Mouse (Mus musculus): ENCODE data around the gene Gm7735. TPM values are rescaled to one million over a fixed set of nuclear protein-coding genes. Genes with fewer than 3 reads are reported as not detected.
"Not testable (repeated sequence)": the region's sequence is repeated elsewhere in the genome, so short reads cannot be mapped to it uniquely, and the experiment has no call there.

Gm7735 gene
- total RNA-seq (2014; rRNA removed) (not detected in 2 replicates), polyA plus RNA-seq (2015; fragmentation: Nextera tagmentation; extraction: Ambion mirVana) (not detected in 2 replicates)

GRCm38 (mm10) chr16:89169190-89169589 is at the start of gene Gm7735:
Gm7735 (plus strand) TSS chr16:89169490.
- not testable (repeated sequence) for H3K9ac ChIP-seq (replicated peaks; ENCODE audit: low read length); H3K9me3 ChIP-seq (ENCODE audit: low read length); H3K27me3 ChIP-seq (ENCODE audit: insufficient read depth, low read length); H3K27ac ChIP-seq; H3K36me3 ChIP-seq (ENCODE audit: insufficient read depth, low read length); H3K4me2 ChIP-seq (ENCODE audit: low read depth, low read length); H3K4me3 ChIP-seq (ENCODE audit: low read length); DNase-seq (ENCODE audit: low spot score); H3K4me1 ChIP-seq (ENCODE audit: insufficient read depth, low read length); ATAC-seq

DNA sequence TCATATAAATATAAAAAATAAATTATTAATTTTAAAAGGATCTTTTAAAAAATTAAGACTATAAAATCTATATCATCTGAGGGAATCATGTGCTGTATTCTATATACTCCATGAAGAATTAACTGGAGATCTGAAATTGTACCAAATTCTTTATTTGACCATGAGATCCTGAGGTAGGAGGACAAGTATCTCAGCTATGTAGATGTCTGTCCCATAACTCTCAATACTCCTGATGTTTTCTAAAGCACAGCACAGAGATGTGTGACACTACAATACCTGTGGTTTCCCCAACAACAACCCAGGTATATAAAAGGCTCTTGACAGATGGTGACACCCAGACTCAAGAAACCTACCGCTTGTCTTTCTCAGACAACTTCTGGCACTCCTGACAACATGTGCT is 28.7 kb upstream of the Gm7735 start, which contains the start of gene Gm6358:
Gene Gm6358, plus strand, starts transcription at position 301 of the 400 bp plus-strand sequence.
- H3K9ac ChIP-seq (replicated peaks; ENCODE audit: low read length), result no peak within 1 kb of the TSS
- 100% methylated on average over 1 of the region's 1 CpGs for WGBS
- H3K4me3 ChIP-seq (ENCODE audit: low read length), result no peak within 1 kb of the TSS
- H3K4me2 ChIP-seq (ENCODE audit: low read depth, low read length), result no peak within 1 kb of the TSS
- H3K27ac ChIP-seq, result no peak within 1 kb of the TSS
- ATAC-seq (no peak), DNase-seq (ENCODE audit: low spot score) (no peak)
- no peaks in the 10 kb centered on the region for H3K36me3 ChIP-seq (ENCODE audit: insufficient read depth, low read length)
- no peaks in the 10 kb centered on the region for H3K9me3 ChIP-seq (ENCODE audit: low read length)
- no peak for TF ChIP-seq CTCF (IDR thresholded peaks at IDR 0.05; ENCODE audit: low read depth)
- no peaks in the 10 kb centered on the region for H3K4me1 ChIP-seq (ENCODE audit: insufficient read depth, low read length)
- no peaks in the 10 kb centered on the region for H3K27me3 ChIP-seq (ENCODE audit: insufficient read depth, low read length)

- no peak for TF ChIP-seq CTCF (IDR thresholded peaks at IDR 0.05; ENCODE audit: low read depth)
- DNase-seq (ENCODE audit: low spot score) (no peak), ATAC-seq (no peak)
- 95% methylated on average over 1 of the region's 1 CpGs for WGBS
- no peaks in the 10 kb centered on the region for H3K9me3 ChIP-seq (ENCODE audit: low read length)
- no peaks in the 10 kb centered on the region for H3K27me3 ChIP-seq (ENCODE audit: insufficient read depth, low read length)
- H3K36me3 ChIP-seq (ENCODE audit: insufficient read depth, low read length), result no peaks in the 10 kb centered on the region
- H3K4me1 ChIP-seq (ENCODE audit: insufficient read depth, low read length), result no peaks in the 10 kb centered on the region
- H3K4me2 ChIP-seq (ENCODE audit: low read depth, low read length), result no peak within 1 kb of the TSS
- H3K27ac ChIP-seq, result no peak within 1 kb of the TSS
- no peak within 1 kb of the TSS for H3K4me3 ChIP-seq (ENCODE audit: low read length)
- no peak within 1 kb of the TSS for H3K9ac ChIP-seq (replicated peaks; ENCODE audit: low read length)
These were observed 18.5 kb upstream of the Gm7735 start, which contains the start of gene Gm10061 for GRCm38 (mm10) chr16:89150786-89151185. Gm10061 (plus strand) TSS chr16:89151086.

- Histone ChIP-seq H3K36me3 (ENCODE audit: insufficient read depth, low read length) (no peaks in the 10 kb centered on the region), H3K4me1 (ENCODE audit: insufficient read depth, low read length) (no peaks in the 10 kb centered on the region), H3K27me3 (ENCODE audit: insufficient read depth, low read length) (no peaks in the 10 kb centered on the region), H3K27ac (no peak within 1 kb of the TSS), H3K4me3 (ENCODE audit: low read length) (no peak within 1 kb of the TSS), H3K9me3 (ENCODE audit: low read length) (no peaks in the 10 kb centered on the region), H3K9ac (replicated peaks; ENCODE audit: low read length) (no peak within 1 kb of the TSS), H3K4me2 (ENCODE audit: low read depth, low read length) (no peak within 1 kb of the TSS)
- 93% methylated on average over 4 of the region's 4 CpGs for WGBS
- TF ChIP-seq CTCF (IDR thresholded peaks at IDR 0.05; ENCODE audit: low read depth), result no peak
- DNase-seq (ENCODE audit: low spot score), result no peak
- ATAC-seq, result no peak
These were observed 11.6 kb upstream of the Gm7735 start, which contains the start of gene Gm9789 for GRCm38 (mm10) chr16:89157652-89158051. Gm9789 (plus strand) TSS chr16:89157952.

DNA sequence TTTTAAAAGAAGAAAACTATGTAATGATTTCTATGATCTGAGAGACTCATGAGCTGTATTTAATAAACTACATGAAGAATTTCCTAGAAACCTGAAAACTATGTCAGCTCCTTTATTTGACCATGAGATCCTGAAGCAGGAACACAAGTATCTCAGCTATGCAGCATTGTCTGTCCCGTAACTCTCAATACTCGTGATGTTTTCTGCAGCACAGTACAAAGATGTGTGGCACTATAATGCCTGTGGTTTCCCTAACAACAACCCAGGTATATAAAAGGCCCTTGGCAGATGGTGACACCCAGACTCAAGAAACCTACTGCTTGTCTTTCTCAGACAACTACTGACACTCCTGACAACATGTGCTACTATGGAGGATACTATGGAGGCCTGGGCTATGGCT is 5.1 kb downstream of the Gm7735 start, which contains the start of gene 1110057P08Rik:
Gene 1110057P08Rik, plus strand, starts transcription at position 301 of the 400 bp plus-strand sequence.
- DNase-seq (ENCODE audit: low spot score) (no peak), ATAC-seq (no peak)
- Histone ChIP-seq H3K4me1 (ENCODE audit: insufficient read depth, low read length) (no peaks in the 10 kb centered on the region), H3K36me3 (ENCODE audit: insufficient read depth, low read length) (no peaks in the 10 kb centered on the region), H3K9me3 (ENCODE audit: low read length) (no peaks in the 10 kb centered on the region), H3K4me2 (ENCODE audit: low read depth, low read length) (no peak within 1 kb of the TSS), H3K27me3 (ENCODE audit: insufficient read depth, low read length) (no peaks in the 10 kb centered on the region), H3K4me3 (ENCODE audit: low read length) (no peak within 1 kb of the TSS), H3K9ac (replicated peaks; ENCODE audit: low read length) (no peak within 1 kb of the TSS), H3K27ac (no peak within 1 kb of the TSS)
- WGBS, result 77% methylated on average over 2 of the region's 2 CpGs
- TF ChIP-seq CTCF (IDR thresholded peaks at IDR 0.05; ENCODE audit: low read depth), result no peak

DNA sequence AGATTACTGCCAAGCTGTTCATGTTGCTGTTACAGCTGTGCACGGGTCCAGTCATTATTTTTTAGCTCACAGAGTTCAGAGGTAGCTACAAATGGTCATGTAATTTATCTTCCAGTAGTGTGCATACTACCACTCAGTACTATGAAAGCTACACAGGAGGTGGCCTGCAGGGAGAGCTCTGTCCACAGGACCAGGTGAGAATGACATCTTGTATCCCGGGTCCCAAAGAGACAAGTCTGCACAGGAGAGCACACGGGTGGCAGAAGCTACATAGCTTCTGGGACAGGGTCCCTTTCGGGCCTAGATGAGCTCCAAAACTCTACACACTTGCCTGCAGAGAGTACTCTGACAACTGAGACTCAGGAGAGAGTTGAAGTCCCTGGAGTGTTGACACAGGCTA is 19.3 kb downstream of the Gm7735 start:
- Histone ChIP-seq H3K27me3 (ENCODE audit: insufficient read depth, low read length) (no peaks in the 10 kb centered on the region), H3K9me3 (ENCODE audit: low read length) (no peaks in the 10 kb centered on the region), H3K36me3 (ENCODE audit: insufficient read depth, low read length) (no peaks in the 10 kb centered on the region), H3K4me1 (ENCODE audit: insufficient read depth, low read length) (no peaks in the 10 kb centered on the region), H3K27ac (no peak overlapping the region), H3K9ac (replicated peaks; ENCODE audit: low read length) (no peak overlapping the region), H3K4me3 (ENCODE audit: low read length) (no peak overlapping the region), H3K4me2 (ENCODE audit: low read depth, low read length) (no peak overlapping the region)
- 90% methylated on average over 4 of the region's 4 CpGs for WGBS
- no peak for TF ChIP-seq CTCF (IDR thresholded peaks at IDR 0.05; ENCODE audit: low read depth)
- ATAC-seq (no peak), DNase-seq (ENCODE audit: low spot score) (no peak)

DNA sequence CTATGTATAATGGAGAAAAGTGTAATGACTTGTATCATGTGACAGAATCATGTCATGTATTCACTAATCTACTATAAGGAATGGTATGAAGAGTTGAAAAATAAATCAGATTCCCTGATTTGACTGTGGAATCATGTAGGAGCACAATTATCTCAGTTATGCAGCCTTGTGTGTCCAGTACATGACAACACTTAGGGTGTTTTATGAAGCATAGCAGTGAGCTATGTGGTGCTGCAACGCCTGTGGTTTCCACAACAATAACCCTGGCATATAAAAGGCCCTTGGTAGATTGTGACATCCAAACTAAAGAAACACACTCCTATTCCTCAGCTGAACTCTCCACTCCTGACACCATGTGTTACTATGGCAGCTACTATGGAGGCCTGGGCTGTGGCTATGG is 36.3 kb downstream of the Gm7735 start, which contains the start of gene Krtap20-2:
Gene Krtap20-2, plus strand, starts transcription at position 301 of the 400 bp plus-strand sequence.
- no peak within 1 kb of the TSS for H3K4me3 ChIP-seq (ENCODE audit: low read length)
- TF ChIP-seq CTCF (IDR thresholded peaks at IDR 0.05; ENCODE audit: low read depth), result no peak
- 75% methylated on average over 1 of the region's 1 CpGs for WGBS

More for the DNA sequence above, 36.3 kb downstream of the Gm7735 start, which contains the start of gene Krtap20-2:
- no peak for DNase-seq (ENCODE audit: low spot score)
- Histone ChIP-seq H3K36me3 (ENCODE audit: insufficient read depth, low read length) (no peaks in the 10 kb centered on the region), H3K4me2 (ENCODE audit: low read depth, low read length) (no peak within 1 kb of the TSS), H3K27me3 (ENCODE audit: insufficient read depth, low read length) (no peaks in the 10 kb centered on the region), H3K27ac (no peak within 1 kb of the TSS), H3K9me3 (ENCODE audit: low read length) (no peaks in the 10 kb centered on the region), H3K9ac (replicated peaks; ENCODE audit: low read length) (no peak within 1 kb of the TSS), H3K4me1 (ENCODE audit: insufficient read depth, low read length) (no peaks in the 10 kb centered on the region)
- ATAC-seq, result no peak

Other genes starting within 250 kb of the Gm7735 start
- not detected in 2 replicates for gene Krtap19-9b, start 237.2 kb upstream of the Gm7735 start, total RNA-seq (2014; rRNA removed)
- gene Krtap19-9b, start 237.2 kb upstream of the Gm7735 start, polyA plus RNA-seq (2015; fragmentation: Nextera tagmentation; extraction: Ambion mirVana), result not detected in 2 replicates
- not detected in 2 replicates for gene Krtap16-3, start 206.6 kb upstream of the Gm7735 start, total RNA-seq (2014; rRNA removed)
- not detected in 2 replicates for gene Krtap16-3, start 206.6 kb upstream of the Gm7735 start, polyA plus RNA-seq (2015; fragmentation: Nextera tagmentation; extraction: Ambion mirVana)
- gene Krtap22-2, start 158.7 kb upstream of the Gm7735 start, total RNA-seq (2014; rRNA removed), result not detected in 2 replicates
- not detected in 2 replicates for gene Krtap22-2, start 158.7 kb upstream of the Gm7735 start, polyA plus RNA-seq (2015; fragmentation: Nextera tagmentation; extraction: Ambion mirVana)
- gene Gm10229, start 154.2 kb upstream of the Gm7735 start, total RNA-seq (2014; rRNA removed), result not detected in 2 replicates
- not detected in 2 replicates for gene Gm10229, start 154.2 kb upstream of the Gm7735 start, polyA plus RNA-seq (2015; fragmentation: Nextera tagmentation; extraction: Ambion mirVana)
- not detected in 2 replicates for gene Krtap6-1, start 137.8 kb upstream of the Gm7735 start, total RNA-seq (2014; rRNA removed)
- not detected in 2 replicates for gene Krtap6-1, start 137.8 kb upstream of the Gm7735 start, polyA plus RNA-seq (2015; fragmentation: Nextera tagmentation; extraction: Ambion mirVana)
- not detected in 2 replicates for gene Gm10228, start 128.0 kb upstream of the Gm7735 start, total RNA-seq (2014; rRNA removed)
- not detected in 2 replicates for gene Gm10228, start 128.0 kb upstream of the Gm7735 start, polyA plus RNA-seq (2015; fragmentation: Nextera tagmentation; extraction: Ambion mirVana)
- not detected in 2 replicates for gene Krtap6-5, start 121.6 kb upstream of the Gm7735 start, total RNA-seq (2014; rRNA removed)
- gene Krtap6-5, start 121.6 kb upstream of the Gm7735 start, polyA plus RNA-seq (2015; fragmentation: Nextera tagmentation; extraction: Ambion mirVana), result not detected in 2 replicates
- not detected in 2 replicates for gene 1110025L11Rik, start 105.5 kb upstream of the Gm7735 start, total RNA-seq (2014; rRNA removed)
- not detected in 2 replicates for gene 1110025L11Rik, start 105.5 kb upstream of the Gm7735 start, polyA plus RNA-seq (2015; fragmentation: Nextera tagmentation; extraction: Ambion mirVana)
- gene Krtap6-3, start 85.5 kb upstream of the Gm7735 start, total RNA-seq (2014; rRNA removed), result not detected in 2 replicates
- gene Krtap6-3, start 85.5 kb upstream of the Gm7735 start, polyA plus RNA-seq (2015; fragmentation: Nextera tagmentation; extraction: Ambion mirVana), result not detected in 2 replicates
- not detected in 2 replicates for gene Gm6358, start 28.6 kb upstream of the Gm7735 start, total RNA-seq (2014; rRNA removed)
- not detected in 2 replicates for gene Gm6358, start 28.6 kb upstream of the Gm7735 start, polyA plus RNA-seq (2015; fragmentation: Nextera tagmentation; extraction: Ambion mirVana)
- not detected in 2 replicates for gene Gm10061, start 18.4 kb upstream of the Gm7735 start, total RNA-seq (2014; rRNA removed)
- not detected in 2 replicates for gene Gm10061, start 18.4 kb upstream of the Gm7735 start, polyA plus RNA-seq (2015; fragmentation: Nextera tagmentation; extraction: Ambion mirVana)
- not detected in 2 replicates for gene Gm9789, start 11.5 kb upstream of the Gm7735 start, total RNA-seq (2014; rRNA removed)
- gene Gm9789, start 11.5 kb upstream of the Gm7735 start, polyA plus RNA-seq (2015; fragmentation: Nextera tagmentation; extraction: Ambion mirVana), result not detected in 2 replicates
- not detected in 2 replicates for gene 1110057P08Rik, start 5.2 kb downstream of the Gm7735 start, total RNA-seq (2014; rRNA removed)
- gene 1110057P08Rik, start 5.2 kb downstream of the Gm7735 start, polyA plus RNA-seq (2015; fragmentation: Nextera tagmentation; extraction: Ambion mirVana), result not detected in 2 replicates
- gene Krtap20-2, start 36.4 kb downstream of the Gm7735 start, total RNA-seq (2014; rRNA removed), result not detected in 2 replicates
- not detected in 2 replicates for gene Krtap20-2, start 36.4 kb downstream of the Gm7735 start, polyA plus RNA-seq (2015; fragmentation: Nextera tagmentation; extraction: Ambion mirVana)
- not detected in 2 replicates for gene Krtap21-1, start 234.4 kb downstream of the Gm7735 start, total RNA-seq (2014; rRNA removed)
- not detected in 2 replicates for gene Krtap21-1, start 234.4 kb downstream of the Gm7735 start, polyA plus RNA-seq (2015; fragmentation: Nextera tagmentation; extraction: Ambion mirVana)

Measured in hindbrain, postnatal 0 days (tissue).